ENCODE assay signal across 10 mouse cellular contexts in genomic region chr10:96696571-96696970, GRCm38 (mm10).
"Had no signal": no experiment of that assay in that cellular context is flagged by ENCODE, and none has a peak within 500 bp of the region (broad histone marks: within the 10 kb centered on the region; RNA-seq: fewer than 3 reads in every experiment).

No protein-coding gene starts in this region.

- DNase-seq: kidney, adult 2 months; kidney, postnatal 25 days; layer of hippocampus, adult 9-11 months; layer of hippocampus, postnatal 36 days; liver, embryonic 13.5 days; lung, adult 2 months; lung, postnatal 14 days; lung, postnatal 4 days; right cerebral cortex, postnatal 14 days; right cerebral cortex, postnatal 4 days had no signal
